In genomic region chr15:99449751-99450280, GRCm38 (mm10) we compare ENCODE assay signal across 1 mouse cellular context.
TF ChIP-seq lines count a peak whose summit lies in the region.

No protein-coding gene starts in this region.

TF ChIP-seq in MEL, 35 proteins besides CTCF, POLR2A, EP300 and RAD21 (continued from another document):
- TF ChIP-seq TCF12 (IDR thresholded peaks at IDR 0.05; ENCODE audit: low read depth, low read length) (peak; percentile 59; the same call in 1 of the 2 replicates), ZKSCAN1 (IDR thresholded peaks at IDR 0.05; ENCODE audit: low read depth, low read length) (no peak), SIN3A (IDR thresholded peaks at IDR 0.05; ENCODE audit: low read length) (peak; percentile 86), UBTF (IDR thresholded peaks at IDR 0.05; ENCODE audit: borderline replicate concordance, insufficient read depth, low read depth, low read length) (no peak), ETS1 (IDR thresholded peaks at IDR 0.05; ENCODE audit: low read depth, low read length) (peak; percentile 69; the same call in 1 of the 2 replicates), MAX (IDR thresholded peaks at IDR 0.05; ENCODE audit: low read length) (no peak), KAT2A (conservative IDR thresholded peaks at IDR 0.05; ENCODE audit: low read depth, low read length) (no peak), MAZ (IDR thresholded peaks at IDR 0.05; ENCODE audit: low read depth, low read length) (no peak; the same call in 1 of the 2 replicates), HCFC1 (IDR thresholded peaks at IDR 0.05; ENCODE audit: low read depth, low read length) (no peak), RCOR1 (IDR thresholded peaks at IDR 0.05; ENCODE audit: low read depth, low read length) (peak; percentile 87), BHLHE40 (IDR thresholded peaks at IDR 0.05; ENCODE audit: borderline replicate concordance, low read depth, low read length) (no peak; the same call in 1 of the 2 replicates), MYC (IDR thresholded peaks at IDR 0.05; ENCODE audit: low read depth, low read length) (peak; percentile 75), USF2 (IDR thresholded peaks at IDR 0.05; ENCODE audit: borderline replicate concordance in 1 of 2, insufficient read depth in 1 of 2, low read depth in 1 of 2, low read length in 2 of 2) (no peak), MXI1 (IDR thresholded peaks at IDR 0.05; ENCODE audit: low read depth, low read length) (peak; percentile 68), JUND (IDR thresholded peaks at IDR 0.05; ENCODE audit: low read depth, low read length) (no peak), CHD2 (IDR thresholded peaks at IDR 0.05; ENCODE audit: low read length) (no peak), TBP (IDR thresholded peaks at IDR 0.05; ENCODE audit: low read depth, low read length) (peak; percentile 72; the same call in 1 of the 2 replicates), SMC3 (IDR thresholded peaks at IDR 0.05; ENCODE audit: low read depth, low read length) (no peak), ZMIZ1 (IDR thresholded peaks at IDR 0.05; ENCODE audit: low read depth, low read length) (no peak), MYB (IDR thresholded peaks at IDR 0.05; ENCODE audit: low read depth, low read length) (0 out of 2 replicates have a peak, but pooled peaks have one; percentile 26), TAL1 (IDR thresholded peaks at IDR 0.05; ENCODE audit: low read length) (no peak), GATA1 (IDR thresholded peaks at IDR 0.05; ENCODE audit: low read depth, low read length) (peak; percentile 94), MAFK (IDR thresholded peaks at IDR 0.05; ENCODE audit: borderline replicate concordance, low read depth, low read length) (peak; percentile 59; the same call in 1 of the 2 replicates), ZNF384 (IDR thresholded peaks at IDR 0.05; ENCODE audit: low read depth, low read length) (no peak), NRF1 (IDR thresholded peaks at IDR 0.05; ENCODE audit: insufficient read depth, low read depth, low read length, poor library complexity, severe bottlenecking) (no peak), ELF1 (IDR thresholded peaks at IDR 0.05; ENCODE audit: low read depth, low read length) (no peak), MEF2A (IDR thresholded peaks at IDR 0.05; ENCODE audit: extremely low read depth, insufficient replicate concordance, low read depth, low read length, poor library complexity, severe bottlenecking) (no peak), USF1 (IDR thresholded peaks at IDR 0.05; ENCODE audit: low read depth, low read length) (no peak), GABPA (IDR thresholded peaks at IDR 0.05; ENCODE audit: low read depth, low read length) (no peak), E2F4 (IDR thresholded peaks at IDR 0.05; ENCODE audit: borderline replicate concordance, low read depth, low read length) (no peak)
